Mouse (Mus musculus) lung, postnatal 0 days (tissue): Measurements from ENCODE around the gene Zfp512b. TPM values are rescaled to one million over a fixed set of nuclear protein-coding genes. Genes with fewer than 3 reads are reported as not detected.

Experiments
- ATAC-seq: fragments of 200-750 bp; cut with Nextera tagmentation; 2 replicates; pipeline ENCODE4 v1.8.0; 2017; ENCODE audit warnings: moderate library complexity
- DNase-seq: peaks from one replicate; pipeline ENCODE4 v3.0.0-alpha.2; 2016; ENCODE audit warnings: low spot score
- H3K27ac ChIP-seq: fragments of 300-500 bp; sonication (generic); 2 replicates; pipeline ENCODE4 v1.5.1; 2014; ENCODE audit warnings: antibody characterized with exemption, mild to moderate bottlenecking, low read length, mixed read lengths
- H3K27me3 ChIP-seq: fragments of 300-500 bp; sonication (generic); replicated peaks from 2 replicates; pipeline ENCODE4 v1.6.1; 2014; ENCODE audit warnings: low read length, mixed read lengths; ENCODE audit not compliant: insufficient read depth
- H3K36me3 ChIP-seq: fragments of 300-500 bp; sonication (generic); 2 replicates; pipeline ENCODE4 v1.6.1; 2014; ENCODE audit warnings: low read length, mixed read lengths; ENCODE audit not compliant: insufficient read depth
- H3K4me1 ChIP-seq: fragments of 300-500 bp; sonication (generic); 2 replicates; pipeline ENCODE4 v1.6.1; 2014; ENCODE audit warnings: antibody characterized with exemption, low read depth, low read length, mixed read lengths; ENCODE audit not compliant: insufficient read depth
- H3K4me2 ChIP-seq: fragments of 300-500 bp; sonication (generic); replicated peaks from 2 replicates; pipeline ENCODE4 v1.6.1; 2014; ENCODE audit warnings: low read depth, mild to moderate bottlenecking, low read length, moderate library complexity, mixed read lengths
- H3K4me3 ChIP-seq: fragments of 300-500 bp; sonication (generic); 2 replicates; pipeline ENCODE4 v1.5.1; 2014; ENCODE audit warnings: low read depth, low read length
- H3K9ac ChIP-seq: fragments of 300-500 bp; sonication (generic); replicated peaks from 2 replicates; pipeline ENCODE4 v1.6.1; 2014; ENCODE audit warnings: low read depth, mild to moderate bottlenecking
- H3K9me3 ChIP-seq: fragments of 300-500 bp; sonication (generic); 2 replicates; pipeline ENCODE4 v1.6.1; 2016; ENCODE audit warnings: low read length, mixed read lengths
- CTCF ChIP-seq: IDR thresholded peaks from 2 replicates; pipeline ENCODE4 v1.5.1; 2016; ENCODE audit warnings: antibody characterized with exemption, mild to moderate bottlenecking
- EP300 ChIP-seq: IDR thresholded peaks from 2 replicates; pipeline ENCODE4 v1.6.1; 2016; ENCODE audit warnings: antibody characterized with exemption, mild to moderate bottlenecking, control low read depth
- WGBS: fragments of 180-500 bp; shearing (Covaris S2); extraction: QIAGEN DNeasy Blood & Tissue Kit; methylation state at CpG from one replicate; pipeline ENCODE4 v1.1.7; 2014; 5-methylcytosine and 5-hydroxymethylcytosine counted together
- polyA plus RNA-seq: library from polyadenylated mRNA; unstranded; fragments of >200 nt; fragmentation: Nextera tagmentation; extraction: Ambion mirVana; gene quantifications from 2 replicates; pipeline ENCODE4 v1.2.1, GENCODE M21; 2015

Zfp512b gene
- polyA plus RNA-seq, 1 experiment from 2014 or later, result 24.4 TPM

DNA sequence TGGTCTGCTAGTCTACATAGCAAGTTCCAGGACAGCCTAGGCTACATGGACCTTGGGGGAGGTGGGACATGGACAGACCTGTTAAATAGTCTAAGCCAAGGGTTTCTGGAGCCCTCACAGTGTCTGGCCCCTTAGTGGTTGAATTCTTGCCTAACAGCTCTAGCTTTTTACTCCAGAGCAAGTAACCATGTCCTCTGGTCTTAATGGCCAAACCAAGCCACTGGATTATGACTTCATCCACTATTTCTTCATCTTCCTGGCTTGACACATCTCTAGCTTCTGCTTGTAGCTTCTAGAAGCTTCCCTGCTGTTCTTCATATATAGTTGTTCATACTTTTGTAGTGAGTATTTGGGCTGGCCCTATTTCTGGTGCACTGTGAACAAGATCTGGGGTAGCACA is 38.8 kb downstream of the Zfp512b start:
- Histone ChIP-seq H3K4me2 (no peak overlapping the region), H3K4me3 (no peak overlapping the region), H3K9ac (no peak overlapping the region), H3K27ac (no peak overlapping the region), H3K4me1 (no peaks in the 10 kb centered on the region), H3K27me3 (no peaks in the 10 kb centered on the region), H3K9me3 (no peaks in the 10 kb centered on the region), H3K36me3 (peaks cover 34% of the 10 kb centered on the region)
- DNase-seq (peak; percentile 41), ATAC-seq (peak; percentile 40; the same call in 1 of the 2 replicates)
- TF ChIP-seq EP300, result no peak
- no peak for TF ChIP-seq CTCF

DNA sequence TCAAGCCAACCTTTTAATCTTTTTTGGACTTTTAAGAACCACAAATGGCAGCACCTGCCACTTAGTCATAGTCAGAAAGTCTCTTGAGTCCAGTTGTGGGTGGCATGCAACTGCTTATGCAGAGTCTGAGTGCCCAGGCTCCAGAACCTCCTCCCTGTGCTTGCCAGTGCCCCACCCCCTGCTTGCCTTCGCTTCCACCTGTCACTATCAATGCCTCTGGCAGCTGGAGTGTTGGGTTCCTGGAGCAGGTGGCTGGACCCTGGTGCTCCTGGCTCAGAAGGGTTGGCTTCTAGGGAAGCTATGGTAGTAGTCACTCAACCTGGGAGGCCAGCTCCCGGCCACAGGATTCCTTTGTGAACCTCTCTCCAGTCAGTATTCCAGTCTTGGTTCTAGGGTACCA is 42.4 kb downstream of the Zfp512b start:
- H3K27ac ChIP-seq, result no peak overlapping the region
- H3K27me3 ChIP-seq, result no peaks in the 10 kb centered on the region
- H3K4me3 ChIP-seq, result no peak overlapping the region
- WGBS, result 100% methylated on average over 2 of the region's 2 CpGs
- H3K9ac ChIP-seq, result no peak overlapping the region
- H3K9me3 ChIP-seq, result no peaks in the 10 kb centered on the region
- no peak overlapping the region for H3K4me2 ChIP-seq
- ATAC-seq (no peak), DNase-seq (no peak)
- H3K4me1 ChIP-seq, result no peaks in the 10 kb centered on the region
- TF ChIP-seq EP300, result no peak
- no peak for TF ChIP-seq CTCF
- H3K36me3 ChIP-seq, result peaks cover 44% of the 10 kb centered on the region

DNA sequence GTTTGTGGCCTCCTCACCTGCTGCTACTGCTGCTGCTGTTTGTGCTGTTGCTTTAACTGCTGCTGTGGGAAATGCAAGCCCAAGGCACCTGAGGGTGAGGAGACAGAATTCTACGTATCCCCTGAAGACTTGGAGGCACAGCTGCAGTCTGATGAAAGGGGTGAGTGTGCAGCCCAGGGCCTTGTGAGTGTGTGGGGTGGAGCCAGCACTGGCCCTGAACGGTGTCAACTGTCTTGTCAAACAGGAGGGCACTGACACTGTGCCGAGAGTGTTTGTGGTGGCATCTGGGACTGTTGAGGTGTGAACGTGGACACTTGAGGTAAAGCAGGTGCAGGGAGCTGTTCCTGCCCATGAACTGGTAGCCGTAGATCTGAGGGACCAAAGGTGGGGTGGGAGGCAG is 43.9 kb downstream of the Zfp512b start:
- WGBS, result 73% methylated on average over 5 of the region's 5 CpGs
- Histone ChIP-seq H3K4me3 (no peak overlapping the region), H3K4me1 (no peaks in the 10 kb centered on the region), H3K27me3 (no peaks in the 10 kb centered on the region), H3K4me2 (no peak overlapping the region), H3K27ac (no peak overlapping the region), H3K9ac (no peak overlapping the region), H3K9me3 (no peaks in the 10 kb centered on the region), H3K36me3 (peaks cover 44% of the 10 kb centered on the region)
- DNase-seq (no peak), ATAC-seq (no peak)
- TF ChIP-seq CTCF, result no peak
- TF ChIP-seq EP300, result no peak

DNA sequence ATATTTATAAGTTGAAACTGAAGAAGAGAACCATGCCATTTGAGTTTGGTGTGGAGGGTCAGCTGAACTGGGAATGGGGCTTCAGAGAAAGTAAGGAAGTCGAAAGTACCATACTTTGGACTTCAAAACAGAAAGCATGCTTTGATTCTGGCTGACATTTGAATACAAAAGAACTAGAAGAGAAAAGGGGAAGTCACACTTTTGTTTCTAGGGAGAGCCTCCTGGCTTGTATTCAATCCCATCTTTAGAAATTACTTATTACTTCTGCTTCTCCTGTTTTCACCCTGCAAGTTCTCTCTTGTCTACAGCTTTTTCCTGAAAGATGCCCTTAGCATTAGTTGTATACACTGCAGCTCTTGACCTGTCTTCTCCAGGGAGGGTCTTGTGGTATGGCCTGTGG is 44.4 kb downstream of the Zfp512b start:
- Histone ChIP-seq H3K36me3 (peaks cover 44% of the 10 kb centered on the region), H3K27ac (no peak overlapping the region), H3K4me2 (no peak overlapping the region), H3K9ac (no peak overlapping the region), H3K27me3 (no peaks in the 10 kb centered on the region), H3K4me3 (no peak overlapping the region), H3K9me3 (no peaks in the 10 kb centered on the region), H3K4me1 (no peaks in the 10 kb centered on the region)
- 82% methylated on average over 1 of the region's 1 CpGs for WGBS
- ATAC-seq (no peak), DNase-seq (no peak)
- TF ChIP-seq EP300, result no peak

DNA sequence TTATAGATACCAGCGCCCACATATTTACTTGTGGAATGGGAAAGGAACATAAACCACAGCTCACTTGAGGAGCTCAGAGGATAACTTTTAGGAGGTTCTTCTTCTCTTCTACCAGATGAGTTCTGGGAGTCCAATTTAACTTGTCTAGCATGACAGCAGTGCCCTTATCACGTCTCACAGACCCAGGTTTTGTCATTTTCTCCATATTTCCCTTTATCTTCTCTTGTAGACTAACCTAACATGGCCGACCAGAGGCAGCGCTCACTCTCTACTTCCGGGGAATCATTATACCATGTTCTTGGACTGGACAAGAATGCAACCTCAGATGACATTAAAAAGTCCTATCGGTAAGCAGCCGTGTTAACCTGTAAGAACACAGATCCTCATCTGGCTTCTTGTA is 46.5 kb downstream of the Zfp512b start:
- Histone ChIP-seq H3K4me2 (no peak overlapping the region), H3K4me1 (no peaks in the 10 kb centered on the region), H3K4me3 (no peak overlapping the region), H3K9ac (no peak overlapping the region), H3K9me3 (no peaks in the 10 kb centered on the region), H3K36me3 (peaks cover 31% of the 10 kb centered on the region; the same call in 1 of the 2 replicates), H3K27me3 (no peaks in the 10 kb centered on the region), H3K27ac (no peak overlapping the region)
- no peak for TF ChIP-seq EP300
- TF ChIP-seq CTCF, result no peak
- 96% methylated on average over 7 of the region's 7 CpGs for WGBS
- no peak for ATAC-seq
- DNase-seq, result no peak

DNA sequence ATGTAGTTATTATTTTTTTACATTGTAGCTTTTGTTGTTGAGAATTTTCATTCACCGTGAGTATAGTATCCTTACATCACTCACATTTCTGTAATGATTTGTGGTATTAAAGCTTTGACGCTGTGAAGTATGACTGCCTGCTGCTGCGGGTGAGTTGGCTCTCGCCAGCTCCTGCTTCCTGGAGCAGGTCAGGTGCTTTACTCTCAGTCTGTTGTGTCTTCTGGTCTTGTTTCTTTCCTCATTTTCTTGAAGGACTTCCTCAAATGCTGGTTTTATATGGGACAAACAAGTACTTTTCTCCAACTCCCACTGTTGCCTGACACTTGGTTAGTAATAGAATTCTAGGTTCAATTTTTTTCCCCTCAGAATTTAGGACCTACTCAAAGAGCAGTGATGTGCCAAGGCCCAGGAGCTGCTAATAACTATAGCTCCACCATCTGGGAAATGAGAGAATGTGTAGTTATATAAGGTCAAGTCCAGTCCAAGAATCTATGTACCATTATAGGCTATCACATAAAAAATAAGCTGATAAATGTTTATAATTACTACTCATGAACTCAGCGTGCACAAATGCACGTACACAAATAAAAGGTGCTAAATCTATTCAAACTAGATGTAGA is 50.7 kb downstream of the Zfp512b start:
- no peak overlapping the region for H3K9ac ChIP-seq
- 0 out of 2 replicates have a peak, but pooled peaks cover 4% of the 10 kb centered on the region for H3K4me1 ChIP-seq
- TF ChIP-seq EP300 (no peak), CTCF (no peak; the same call in 1 of the 2 replicates)
- ATAC-seq (no peak), DNase-seq (no peak)
- H3K4me3 ChIP-seq, result no peak overlapping the region
- 76% methylated on average over 6 of the region's 6 CpGs for WGBS
- no peaks in the 10 kb centered on the region for H3K9me3 ChIP-seq
- H3K4me2 ChIP-seq, result no peak overlapping the region
- H3K36me3 ChIP-seq, result no peaks in the 10 kb centered on the region
- no peak overlapping the region for H3K27ac ChIP-seq
- H3K27me3 ChIP-seq, result no peaks in the 10 kb centered on the region
